Mouse (Mus musculus): ENCODE data around the gene 1500015O10Rik. TPM values are rescaled to one million over a fixed set of nuclear protein-coding genes. Genes with fewer than 3 reads are reported as not detected.

The 1500015O10Rik gene
- 1 to 10 TPM; 1.9 to 2.1 TPM for total RNA-seq (2021)

DNA sequence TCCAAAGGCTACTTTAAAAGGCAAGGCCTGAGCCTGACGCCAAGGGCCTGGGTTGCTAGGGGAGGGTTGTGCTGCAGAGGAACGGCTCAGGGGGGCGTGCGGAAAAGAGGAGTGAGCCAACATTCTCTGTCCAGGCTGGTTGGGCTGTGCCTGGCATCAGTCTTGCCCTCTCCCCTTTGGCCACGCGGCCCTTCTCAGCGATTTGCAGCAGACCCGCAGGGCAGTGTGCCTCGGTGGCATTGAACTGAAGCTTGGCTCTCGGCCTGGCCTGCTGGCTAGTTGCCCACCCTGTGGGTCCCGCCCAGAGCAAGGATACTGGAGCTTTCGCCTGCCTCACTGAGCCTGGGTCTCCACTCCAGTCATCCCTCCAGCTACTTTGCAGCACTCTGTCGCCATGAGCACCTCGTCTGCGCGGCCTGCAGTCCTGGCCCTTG, at the start of gene 1500015O10Rik:
1500015O10Rik (plus strand) TSS at position 112 of the 434 bp plus-strand sequence.
- intact Hi-C loops (cut with DNase I), result loop anchor here (10.0 kb wide), 2 partner anchors 286 to 596 kb away; partner anchors contain the start of gene Nck2

GRCm38 (mm10) chr1:43689983-43690382, 40.4 kb upstream of the 1500015O10Rik start:
- intact Hi-C loops (cut with DNase I), result no loop called here

More for the DNA sequence above, at the start of gene 1500015O10Rik:
- peak; percentile 73 to 80 for DNase-seq (ENCODE audit: extremely low spot score in 1 of 2, low spot score in 2 of 2)

GRCm38 (mm10) chr1:43690507-43690906, 39.9 kb upstream of the 1500015O10Rik start:
- peak in 1 of 2 experiments; percentile 24 for DNase-seq (ENCODE audit: extremely low spot score in 1 of 2, low spot score in 2 of 2)
- intact Hi-C loops (cut with DNase I), result no loop called here

More at GRCm38 (mm10) chr1:43689983-43690382, 40.4 kb upstream of the 1500015O10Rik start:
- no peak for DNase-seq (ENCODE audit: extremely low spot score in 1 of 2, low spot score in 2 of 2)

- intact Hi-C loops (cut with DNase I), result no loop called here
- DNase-seq (ENCODE audit: extremely low spot score in 1 of 2, low spot score in 2 of 2), result no peak
Measured at GRCm38 (mm10) chr1:43694076-43694475, 36.3 kb upstream of the 1500015O10Rik start.

GRCm38 (mm10) chr1:43694851-43695545, 35.4 kb upstream of the 1500015O10Rik start:
- peak; percentile 75 to 85 for DNase-seq (ENCODE audit: extremely low spot score in 1 of 2, low spot score in 2 of 2)
- intact Hi-C loops (cut with DNase I), result no loop called here

GRCm38 (mm10) chr1:43698577-43699000, 31.8 kb upstream of the 1500015O10Rik start:
- intact Hi-C loops (cut with DNase I), result no loop called here
- peak; percentile 9 to 32 for DNase-seq (ENCODE audit: extremely low spot score in 1 of 2, low spot score in 2 of 2)

DNA sequence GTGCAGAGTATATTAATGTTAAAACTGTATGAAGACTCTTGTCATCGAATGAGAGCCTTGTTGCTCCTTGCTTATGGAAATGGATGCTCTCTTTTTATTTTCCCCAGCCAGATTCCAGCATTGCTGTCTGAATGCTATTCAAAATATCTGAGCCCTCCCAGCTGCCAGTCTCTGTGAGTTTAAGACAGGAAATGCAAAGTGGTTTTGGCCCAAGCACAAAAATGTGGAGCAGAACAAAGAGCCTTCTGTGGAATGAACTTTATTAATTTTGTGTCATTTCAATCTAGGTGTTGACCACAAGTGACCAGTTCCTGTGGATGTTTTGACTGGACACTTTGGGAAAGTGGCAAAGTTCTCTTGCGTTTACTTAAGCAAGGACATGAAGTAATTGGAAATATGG, 15.6 kb upstream of the 1500015O10Rik start:
- DNase-seq (ENCODE audit: extremely low spot score in 1 of 2, low spot score in 2 of 2), result no peak
- intact Hi-C loops (cut with DNase I), result no loop called here

DNA sequence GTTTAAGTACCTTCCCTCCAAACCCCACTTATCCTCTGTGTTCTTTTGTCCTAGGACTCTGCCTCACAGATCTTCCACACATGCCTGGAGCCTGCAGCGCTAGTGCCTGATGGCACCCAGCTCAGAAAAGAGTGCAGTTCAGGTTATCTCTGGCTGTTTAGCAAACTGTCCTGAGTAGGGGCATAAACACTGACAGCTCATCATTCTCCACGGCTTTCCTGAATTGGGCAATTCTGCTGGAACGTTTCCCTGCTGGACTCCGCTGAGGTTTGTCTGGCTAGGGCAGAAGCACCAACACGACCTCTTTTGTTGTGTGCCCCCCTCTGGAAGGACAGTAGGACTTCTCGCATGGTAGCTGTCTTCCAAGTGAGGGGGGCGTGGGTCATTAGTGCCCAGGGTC, 12.4 kb upstream of the 1500015O10Rik start:
- intact Hi-C loops (cut with DNase I), result no loop called here
- no peak for DNase-seq (ENCODE audit: extremely low spot score in 1 of 2, low spot score in 2 of 2)

DNA sequence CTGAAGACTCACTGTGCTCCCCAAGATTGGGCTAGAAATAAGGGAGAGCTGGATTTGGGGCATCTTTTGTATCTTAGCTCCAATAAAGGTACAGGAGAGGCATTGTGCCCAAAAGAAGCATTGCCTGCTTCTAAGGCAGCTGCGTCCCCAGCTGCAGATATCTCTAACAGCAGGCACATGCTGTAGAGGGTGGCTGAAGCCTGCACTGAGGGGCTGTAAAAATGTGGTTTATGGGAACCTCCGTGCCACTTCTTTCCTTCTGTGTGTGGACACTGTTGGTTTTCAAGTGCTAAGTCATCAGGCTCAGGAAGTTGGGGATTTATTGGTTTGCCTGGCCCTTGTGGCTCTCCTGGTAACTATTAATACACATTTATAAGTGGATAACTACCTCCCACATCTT, 11.6 kb upstream of the 1500015O10Rik start:
- intact Hi-C loops (cut with DNase I), result no loop called here
- no peak for DNase-seq (ENCODE audit: extremely low spot score in 1 of 2, low spot score in 2 of 2)

DNA sequence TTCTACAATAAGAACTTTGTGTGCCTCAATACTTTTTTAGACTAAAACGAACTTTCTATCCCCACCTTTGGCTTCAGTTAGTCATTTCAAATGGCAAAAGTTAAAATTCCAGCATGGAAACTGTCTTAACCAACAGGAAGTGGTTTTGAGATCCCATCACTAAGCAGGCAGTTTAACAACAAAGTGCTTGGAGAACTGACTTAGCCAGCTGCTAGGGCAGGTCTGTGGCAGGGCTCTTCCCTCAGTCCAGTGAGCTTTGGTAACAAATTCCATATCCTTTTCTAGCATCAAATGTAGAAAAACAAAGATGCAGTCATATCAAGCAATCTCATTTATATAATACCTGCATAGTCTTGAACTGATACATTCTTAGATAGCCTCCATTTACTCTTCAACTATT, 7.9 kb upstream of the 1500015O10Rik start:
- DNase-seq (ENCODE audit: extremely low spot score in 1 of 2, low spot score in 2 of 2), result no peak
- intact Hi-C loops (cut with DNase I), result no loop called here

DNA sequence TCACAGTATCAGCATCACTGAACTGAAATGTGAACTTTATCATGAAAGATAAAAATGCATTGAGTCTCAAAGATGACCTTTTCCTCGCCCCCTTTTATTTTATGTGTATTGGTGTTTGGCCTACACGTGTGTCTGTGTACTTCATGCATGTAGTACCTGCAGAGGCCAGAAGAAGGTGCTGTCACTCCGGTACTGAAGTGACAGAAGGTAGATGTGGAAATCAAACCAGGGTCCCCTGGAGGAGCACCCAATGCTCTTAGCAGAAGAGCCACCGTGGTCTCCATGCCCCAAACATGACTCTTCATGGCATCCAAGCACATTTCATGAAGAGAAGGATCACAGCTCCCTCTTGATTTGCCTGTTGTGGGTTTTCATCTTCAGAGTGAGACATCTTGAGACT, 1.7 kb downstream of the 1500015O10Rik start:
- DNase-seq (ENCODE audit: extremely low spot score in 1 of 2, low spot score in 2 of 2), result no peak
- intact Hi-C loops (cut with DNase I), result loop anchor here (10.0 kb wide), 2 partner anchors 287 to 597 kb away; partner anchors contain the start of gene Nck2

GRCm38 (mm10) chr1:43732657-43733056, 2.3 kb downstream of the 1500015O10Rik start:
- DNase-seq (ENCODE audit: extremely low spot score in 1 of 2, low spot score in 2 of 2), result peak in 1 of 2 experiments; percentile 12
- intact Hi-C loops (cut with DNase I), result loop anchor here (10.0 kb wide), 2 partner anchors 288 to 598 kb away; partner anchors contain the start of gene Nck2

GRCm38 (mm10) chr1:43737812-43738518, 7.6 kb downstream of the 1500015O10Rik start:
- intact Hi-C loops (cut with DNase I), result loop anchor here (2.0 to 10.0 kb wide), 3 partner anchors 293 to 603 kb away; partner anchors contain the start of gene Nck2
- DNase-seq (ENCODE audit: extremely low spot score in 1 of 2, low spot score in 2 of 2), result peak; percentile 69 to 70

- intact Hi-C loops (cut with DNase I), result loop anchor here (2.0 to 10.0 kb wide), 3 partner anchors 294 to 604 kb away; partner anchors contain the start of gene Nck2
- DNase-seq (ENCODE audit: extremely low spot score in 1 of 2, low spot score in 2 of 2), result no peak
Measured at GRCm38 (mm10) chr1:43738519-43738894, 8.1 kb downstream of the 1500015O10Rik start.

GRCm38 (mm10) chr1:43754448-43755312, 24.3 kb downstream of the 1500015O10Rik start:
- intact Hi-C loops (cut with DNase I), result no loop called here
- no peak for DNase-seq (ENCODE audit: extremely low spot score in 1 of 2, low spot score in 2 of 2)

DNA sequence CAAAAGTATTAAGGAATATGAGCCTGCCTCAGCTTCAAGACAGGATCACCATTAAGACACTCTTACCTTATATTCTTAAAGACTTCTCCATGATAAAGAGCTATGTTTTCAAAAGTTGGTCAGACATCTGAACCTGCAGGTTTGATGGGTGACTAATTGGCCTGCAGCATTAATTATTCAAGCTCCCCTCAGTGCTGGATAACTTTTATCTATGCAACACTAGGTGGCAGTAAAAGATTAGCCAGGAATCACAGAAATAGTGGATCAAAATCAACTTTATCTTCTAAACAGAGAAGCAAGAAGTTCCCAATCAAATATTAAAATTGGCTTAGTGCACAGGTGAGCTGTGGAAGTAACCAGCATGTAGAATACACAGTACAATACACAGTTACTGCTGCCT, 29.7 kb downstream of the 1500015O10Rik start:
- intact Hi-C loops (cut with DNase I), result loop anchor here (5.0 to 10.0 kb wide), 3 partner anchors 137 to 285 kb away; no protein-coding TSS in a partner anchor
- no peak for DNase-seq (ENCODE audit: extremely low spot score in 1 of 2, low spot score in 2 of 2)

DNA sequence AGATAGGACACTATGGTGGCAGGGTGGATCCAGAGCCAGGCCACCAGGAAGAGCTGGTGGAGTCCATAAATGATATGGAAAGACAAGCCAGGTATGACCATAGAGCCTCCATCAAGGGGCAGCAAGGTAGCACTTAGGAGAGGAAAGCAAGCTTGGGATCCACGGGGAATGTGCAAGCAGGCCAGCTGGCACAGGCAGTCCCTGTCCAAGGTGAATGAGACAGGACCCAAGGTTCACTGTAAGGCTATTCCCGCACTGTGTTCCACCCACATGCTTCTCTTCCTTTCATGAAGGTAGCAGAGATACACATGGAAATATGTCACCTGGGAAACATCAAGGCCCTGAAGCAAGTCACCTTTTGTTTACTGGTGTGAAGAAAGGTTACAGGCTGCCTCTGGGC, 34.1 kb downstream of the 1500015O10Rik start:
- DNase-seq (ENCODE audit: extremely low spot score in 1 of 2, low spot score in 2 of 2), result no peak
- intact Hi-C loops (cut with DNase I), result loop anchor here (5.0 to 10.0 kb wide), 3 partner anchors 133 to 280 kb away; no protein-coding TSS in a partner anchor

- intact Hi-C loops (cut with DNase I), result loop anchor here (10.0 kb wide), 2 partner anchors 198 to 278 kb away; no protein-coding TSS in a partner anchor
Measured at GRCm38 (mm10) chr1:43766328-43766727, 35.9 kb downstream of the 1500015O10Rik start.

More at GRCm38 (mm10) chr1:43766328-43766727, 35.9 kb downstream of the 1500015O10Rik start:
- no peak for DNase-seq (ENCODE audit: extremely low spot score in 1 of 2, low spot score in 2 of 2)
